8 mouse cellular contexts compared by ENCODE assay signal in the genomic region with DNA sequence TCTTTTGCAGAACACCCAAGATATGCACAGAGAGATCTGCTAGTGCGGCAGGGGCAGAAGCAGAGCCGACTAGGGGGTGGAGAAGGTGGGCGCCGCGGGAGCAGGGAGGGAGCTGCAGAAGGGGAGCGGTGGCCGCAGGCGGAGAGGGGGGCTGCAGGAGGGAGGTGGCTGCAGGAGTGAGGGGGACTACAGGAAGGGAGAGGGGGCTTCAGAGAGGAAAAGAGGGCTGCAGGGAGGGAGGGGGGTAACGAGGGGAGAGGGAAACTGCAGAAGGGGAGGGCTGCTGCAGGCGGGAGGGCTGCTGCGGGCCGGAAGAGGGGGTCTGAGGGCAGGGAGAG. TPM values are rescaled to one million over a fixed set of nuclear protein-coding genes. Genes with fewer than 3 reads are reported as not detected.
DNase-seq lines count a peak whose midpoint lies in the region; ATAC-seq and TF ChIP-seq lines count a peak whose summit lies in the region.

No protein-coding gene starts in this region.

- peak overlapping the region; percentile 79 for H3K9ac ChIP-seq in heart, embryonic 15.5 days
- peak overlapping the region; percentile 90 for H3K9ac ChIP-seq in MEL (ENCODE audit: control insufficient read depth, low read depth, low read length, poor library complexity, severe bottlenecking)
- peak overlapping the region; percentile 78 for H3K9ac ChIP-seq in forebrain, embryonic 14.5 days (ENCODE audit: low read length)
- peak overlapping the region; percentile 67 for H3K9ac ChIP-seq in liver, embryonic 16.5 days (ENCODE audit: low read depth, low read length)

- no peaks in the 10 kb centered on the region for H3K9me3 ChIP-seq in heart, embryonic 15.5 days (replicated peaks)
- H3K9me3 ChIP-seq in MEL (replicated peaks; ENCODE audit: insufficient read depth, low read length): no peaks in the 10 kb centered on the region
- no peaks in the 10 kb centered on the region for H3K9me3 ChIP-seq in forebrain, embryonic 14.5 days (replicated peaks; ENCODE audit: control insufficient read depth, low read length)
- no peaks in the 10 kb centered on the region for H3K9me3 ChIP-seq in liver, embryonic 16.5 days (replicated peaks; ENCODE audit: control insufficient read depth, low read length)

- no peak for TF ChIP-seq RAD21 in MEL (IDR thresholded peaks at IDR 0.05; ENCODE audit: low read depth, low read length)

- H3K4me3 ChIP-seq in heart, embryonic 15.5 days: peak overlapping the region; percentile 89
- H3K4me3 ChIP-seq in MEL (ENCODE audit: control insufficient read depth in 1 of 2, insufficient read depth in 1 of 2, low read depth in 2 of 2, low read length in 2 of 2): peak overlapping the region; percentile 75 to 94
- H3K4me3 ChIP-seq in forebrain, embryonic 14.5 days (ENCODE audit: low read depth, low read length): peak overlapping the region; percentile 51
- H3K4me3 ChIP-seq in liver, embryonic 16.5 days (ENCODE audit: low read depth, low read length): peak overlapping the region; percentile 74

- 0 out of 2 replicates have a peak, but pooled peaks have one; percentile 12 for ATAC-seq in heart, embryonic 15.5 days (replicated peaks; ENCODE audit: insufficient number of reproducible peaks, insufficient read depth, low FRiP score, low read depth)
- peak; percentile 8 for ATAC-seq in forebrain, embryonic 14.5 days
- no peak for ATAC-seq in liver, embryonic 16.5 days (ENCODE audit: low read depth)

- H3K36me3 ChIP-seq in heart, embryonic 15.5 days: peaks cover 44% of the 10 kb centered on the region
- no peaks in the 10 kb centered on the region for H3K36me3 ChIP-seq in MEL (ENCODE audit: control insufficient read depth in 1 of 2, insufficient read depth in 2 of 2, low read length in 2 of 2)
- peaks cover 54% of the 10 kb centered on the region for H3K36me3 ChIP-seq in forebrain, embryonic 14.5 days (ENCODE audit: control insufficient read depth, insufficient read depth, low read length)
- no peaks in the 10 kb centered on the region for H3K36me3 ChIP-seq in liver, embryonic 16.5 days (ENCODE audit: control insufficient read depth, insufficient read depth)

- peak overlapping the region; percentile 91 for H3K4me2 ChIP-seq in heart, embryonic 15.5 days
- H3K4me2 ChIP-seq in forebrain, embryonic 14.5 days (ENCODE audit: low read length): peak overlapping the region; percentile 86
- H3K4me2 ChIP-seq in liver, embryonic 16.5 days (ENCODE audit: low read depth, low read length): peak overlapping the region; percentile 94

- peak overlapping the region; percentile 79 for H3K27ac ChIP-seq in heart, embryonic 15.5 days
- no peak overlapping the region for H3K27ac ChIP-seq in MEL (ENCODE audit: control insufficient read depth, low read depth, low read length)
- peak overlapping the region; percentile 92 for H3K27ac ChIP-seq in forebrain, embryonic 14.5 days (ENCODE audit: low read depth, low read length)
- H3K27ac ChIP-seq in liver, embryonic 16.5 days (ENCODE audit: low read length): no peak overlapping the region

- H3K27me3 ChIP-seq in heart, embryonic 15.5 days: no peaks in the 10 kb centered on the region
- no peaks in the 10 kb centered on the region for H3K27me3 ChIP-seq in MEL (ENCODE audit: control insufficient read depth in 1 of 2, insufficient read depth in 2 of 2, low read length in 2 of 2)
- no peaks in the 10 kb centered on the region for H3K27me3 ChIP-seq in forebrain, embryonic 14.5 days (replicated peaks; ENCODE audit: control insufficient read depth, insufficient read depth, low read length)
- H3K27me3 ChIP-seq in liver, embryonic 16.5 days (ENCODE audit: control insufficient read depth, insufficient read depth, low read depth, low read length): no peaks in the 10 kb centered on the region

- H3K79me2 ChIP-seq in MEL (ENCODE audit: control insufficient read depth, insufficient read depth, low read length, poor library complexity): peaks cover 5% of the 10 kb centered on the region

- TF ChIP-seq CTCF in MEL (IDR thresholded peaks at IDR 0.05 in 2 of 3, conservative IDR thresholded peaks at IDR 0.05 in 1 of 3; ENCODE audit: control insufficient read depth in 1 of 3, insufficient read depth in 1 of 3, low read depth in 2 of 3, low read length in 3 of 3, poor library complexity in 1 of 3, severe bottlenecking in 1 of 3): no peak

- no peak for TF ChIP-seq EP300 in MEL (IDR thresholded peaks at IDR 0.05; ENCODE audit: low read depth in 1 of 2, low read length in 2 of 2)

- H3K4me1 ChIP-seq in heart, embryonic 15.5 days (replicated peaks): peaks cover 18% of the 10 kb centered on the region
- no peaks in the 10 kb centered on the region; a peak in 1 of 4 replicates for H3K4me1 ChIP-seq in MEL (ENCODE audit: control insufficient read depth in 1 of 2, insufficient read depth in 2 of 2, low read length in 2 of 2)
- peaks cover 6% of the 10 kb centered on the region for H3K4me1 ChIP-seq in forebrain, embryonic 14.5 days (ENCODE audit: control insufficient read depth, insufficient read depth, low read length)
- peaks cover 12% of the 10 kb centered on the region for H3K4me1 ChIP-seq in liver, embryonic 16.5 days (ENCODE audit: control insufficient read depth, low read depth, low read length)

- DNase-seq in heart, adult 8-10 months (ENCODE audit: low spot score): no peak
- DNase-seq in MEL (ENCODE audit: low read depth, low spot score): no peak
- DNase-seq in forebrain, embryonic 14.5 days (ENCODE audit: low spot score): no peak
- DNase-seq in thymus, postnatal 4 days: peak; percentile 62
- DNase-seq in ovary, adult 18-20 months (ENCODE audit: low spot score): no peak
- DNase-seq in kidney, postnatal 25 days: no peak

- under 1% methylated on average over 12 of the region's 12 CpGs for WGBS in heart, embryonic 15.5 days
- under 1% methylated on average over 12 of the region's 12 CpGs for WGBS in forebrain, embryonic 14.5 days
- under 1% methylated on average over 11 of the region's 12 CpGs for WGBS in liver, embryonic 16.5 days (ENCODE audit: insufficient replicate concordance)

- no peak for TF ChIP-seq POLR2A in MEL (IDR thresholded peaks at IDR 0.05; ENCODE audit: control insufficient read depth in 1 of 2, insufficient read depth in 1 of 2, low read depth in 1 of 2, low read length in 2 of 2, poor library complexity in 1 of 2)

TF ChIP-seq in MEL, 35 proteins besides CTCF, POLR2A, EP300 and RAD21 (continues in another document):
- TF ChIP-seq MYB (IDR thresholded peaks at IDR 0.05; ENCODE audit: low read depth, low read length) (no peak), MAZ (IDR thresholded peaks at IDR 0.05; ENCODE audit: low read depth, low read length) (no peak), TCF12 (IDR thresholded peaks at IDR 0.05; ENCODE audit: low read depth, low read length) (no peak), ETS1 (IDR thresholded peaks at IDR 0.05; ENCODE audit: low read depth, low read length) (no peak), TBP (IDR thresholded peaks at IDR 0.05; ENCODE audit: low read depth, low read length) (no peak), CHD2 (IDR thresholded peaks at IDR 0.05; ENCODE audit: low read length) (no peak), UBTF (IDR thresholded peaks at IDR 0.05; ENCODE audit: borderline replicate concordance, insufficient read depth, low read depth, low read length) (no peak)

RNA-seq across cellular contexts. Expression of a gene that starts 2.4 kb away (rescaled TPM):
- 14.3 and 19.4 TPM in 2 replicates for polyA plus RNA-seq in heart, embryonic 15.5 days (2015; fragmentation: Nextera tagmentation; extraction: Ambion mirVana)
- 1 to 10 TPM; 3.0 to 5.1 (median 3.7) TPM for total RNA-seq in heart, adult 8-10 months (2022)
- 9.2 and 9.9 TPM in 2 replicates for total RNA-seq in MEL (2012; rRNA removed)
- 10 to 100 TPM in 1 of 2 experiments, not detected in 1; 15.3 TPM for polyA plus RNA-seq in MEL (2012; ENCODE audit: insufficient read depth in 1 of 2, insufficient read length in 2 of 2, low read depth in 1 of 2, low replicate concordance in 2 of 2, missing spikeins in 1 of 2)
- 33.7 and 40.7 TPM in 2 replicates for polyA plus RNA-seq in forebrain, embryonic 14.5 days (2014; fragmentation: Nextera tagmentation; extraction: Ambion mirVana)
- polyA plus RNA-seq in liver, embryonic 16.5 days (2015; fragmentation: Nextera tagmentation; extraction: Ambion mirVana): 2.3 and 2.7 TPM in 2 replicates

RNA-seq across cellular contexts. Expression of a gene that starts 17.9 kb away (rescaled TPM):
- 4.3 and 5.5 TPM in 2 replicates for polyA plus RNA-seq in heart, embryonic 15.5 days (2015; fragmentation: Nextera tagmentation; extraction: Ambion mirVana)
- total RNA-seq in heart, adult 8-10 months (2022): 1 to 10 TPM; 1.1 to 2.8 (median 2.1) TPM
- total RNA-seq in MEL (2012; rRNA removed): 5.9 and 6.9 TPM in 2 replicates
- polyA plus RNA-seq in MEL (2012; ENCODE audit: insufficient read depth in 1 of 2, insufficient read length in 2 of 2, low read depth in 1 of 2, low replicate concordance in 2 of 2, missing spikeins in 1 of 2): 1 to 10 TPM in 1 of 2 experiments, not detected in 1; 5.9 TPM
- polyA plus RNA-seq in forebrain, embryonic 14.5 days (2014; fragmentation: Nextera tagmentation; extraction: Ambion mirVana): 20.5 and 21.6 TPM in 2 replicates
- polyA plus RNA-seq in liver, embryonic 16.5 days (2015; fragmentation: Nextera tagmentation; extraction: Ambion mirVana): 1.8 and 2.3 TPM in 2 replicates

RNA-seq across cellular contexts. Expression of a gene that starts 28.4 kb away (rescaled TPM):
- 5.4 and 6.5 TPM in 2 replicates for polyA plus RNA-seq in heart, embryonic 15.5 days (2015; fragmentation: Nextera tagmentation; extraction: Ambion mirVana)
- total RNA-seq in heart, adult 8-10 months (2022): 1 to 10 TPM; 3.5 to 7.4 (median 4.0) TPM
- total RNA-seq in MEL (2012; rRNA removed): not detected in 2 replicates
- polyA plus RNA-seq in MEL (2012; ENCODE audit: insufficient read depth in 1 of 2, insufficient read length in 2 of 2, low read depth in 1 of 2, low replicate concordance in 2 of 2, missing spikeins in 1 of 2): not detected
- 9.4 and 11.0 TPM in 2 replicates for polyA plus RNA-seq in forebrain, embryonic 14.5 days (2014; fragmentation: Nextera tagmentation; extraction: Ambion mirVana)
- polyA plus RNA-seq in liver, embryonic 16.5 days (2015; fragmentation: Nextera tagmentation; extraction: Ambion mirVana): 1.1 and 1.3 TPM in 2 replicates

RNA-seq across cellular contexts. Expression of a gene that starts 35.1 kb away (rescaled TPM):
- polyA plus RNA-seq in heart, embryonic 15.5 days (2015; fragmentation: Nextera tagmentation; extraction: Ambion mirVana): 0.28 TPM in 1 of 2 replicates, not detected in the other
- total RNA-seq in heart, adult 8-10 months (2022): under 1 TPM in 1 of 4 experiments, not detected in 3; 0.50 TPM
- not detected in 2 replicates for total RNA-seq in MEL (2012; rRNA removed)
- not detected for polyA plus RNA-seq in MEL (2012; ENCODE audit: insufficient read depth in 1 of 2, insufficient read length in 2 of 2, low read depth in 1 of 2, low replicate concordance in 2 of 2, missing spikeins in 1 of 2)
- polyA plus RNA-seq in forebrain, embryonic 14.5 days (2014; fragmentation: Nextera tagmentation; extraction: Ambion mirVana): 0.20 TPM in 1 of 2 replicates, not detected in the other
- not detected in 2 replicates for polyA plus RNA-seq in liver, embryonic 16.5 days (2015; fragmentation: Nextera tagmentation; extraction: Ambion mirVana)

RNA-seq across cellular contexts. Expression of a gene that starts 44.0 kb away (rescaled TPM):
- 2.1 and 3.0 TPM in 2 replicates for polyA plus RNA-seq in heart, embryonic 15.5 days (2015; fragmentation: Nextera tagmentation; extraction: Ambion mirVana)
- 1 to 10 TPM; 1.4 to 1.8 (median 1.5) TPM for total RNA-seq in heart, adult 8-10 months (2022)
- total RNA-seq in MEL (2012; rRNA removed): not detected in 2 replicates
- not detected for polyA plus RNA-seq in MEL (2012; ENCODE audit: insufficient read depth in 1 of 2, insufficient read length in 2 of 2, low read depth in 1 of 2, low replicate concordance in 2 of 2, missing spikeins in 1 of 2)
- 4.1 and 6.0 TPM in 2 replicates for polyA plus RNA-seq in forebrain, embryonic 14.5 days (2014; fragmentation: Nextera tagmentation; extraction: Ambion mirVana)
- 0.49 and 0.51 TPM in 2 replicates for polyA plus RNA-seq in liver, embryonic 16.5 days (2015; fragmentation: Nextera tagmentation; extraction: Ambion mirVana)

Comparison
In these comparisons a context has a peak if more than half of its experiments do, and no peak if none do; other contexts are left out.
1. H3K27ac ChIP-seq: peak in heart, embryonic 15.5 days (single experiment) and forebrain, embryonic 14.5 days (single experiment); none in MEL (single experiment) and liver, embryonic 16.5 days (single experiment).
2. Peak in every context shown above with its lines, with median percentiles within 50 percentile points of each other: H3K4me2 ChIP-seq, H3K4me3 ChIP-seq and H3K9ac ChIP-seq.